Mouse (Mus musculus) myocyte (in vitro differentiated cells): ENCODE measurements at regions not wholly inside any gene's neighbourhood (a gene's known extent, or its start where the extent isn't known, plus 50 kb on each side); places are given as distances from the start of the nearest gene placed in this dataset.

Experiments
- CEBPB ChIP-seq: IDR thresholded peaks from 2 replicates; pipeline ENCODE4 v1.6.1; 2011; ENCODE audit warnings: mild to moderate bottlenecking, moderate library complexity; ENCODE audit not compliant: poor library complexity, insufficient read depth, severe bottlenecking
- E2F4 ChIP-seq: IDR thresholded peaks from one replicate; pipeline ENCODE4 v1.6.1; 2011; ENCODE audit warnings: mild to moderate bottlenecking, control low read depth, moderate library complexity; ENCODE audit not compliant: insufficient read depth
- MAX ChIP-seq: IDR thresholded peaks from one replicate; pipeline ENCODE4 v1.6.1; 2011; ENCODE audit warnings: low read depth, mild to moderate bottlenecking, control low read depth
- MYOD1 ChIP-seq, 3 experiments: IDR thresholded peaks; one replicate each; pipeline ENCODE4 v1.6.1; 2011; ENCODE audit warnings: control low read depth in 2 of 3, low read depth in 2 of 3, mild to moderate bottlenecking in 2 of 3, moderate library complexity in 1 of 3; ENCODE audit not compliant: insufficient read length in 2 of 3, control insufficient read depth in 1 of 3
- MYOG ChIP-seq, 3 experiments: IDR thresholded peaks; one replicate each; pipeline ENCODE4 v1.6.1; 2011; ENCODE audit warnings: control low read depth in 2 of 3, low read depth in 2 of 3, mild to moderate bottlenecking in 2 of 3; ENCODE audit not compliant: insufficient read length in 2 of 3, control insufficient read depth in 1 of 3, insufficient read depth in 1 of 3
- POLR2A ChIP-seq: IDR thresholded peaks from one replicate; pipeline ENCODE4 v1.6.1; 2011; ENCODE audit warnings: low read depth, mild to moderate bottlenecking, control low read depth, moderate library complexity; ENCODE audit not compliant: insufficient read length
- POLR2AphosphoS2 ChIP-seq: IDR thresholded peaks from one replicate; pipeline ENCODE4 v1.6.1; 2011; ENCODE audit warnings: low read depth, control low read depth; ENCODE audit not compliant: insufficient read length
- REST ChIP-seq: IDR thresholded peaks from one replicate; pipeline ENCODE4 v1.6.1; 2011; ENCODE audit warnings: mild to moderate bottlenecking, control low read depth, moderate library complexity; ENCODE audit not compliant: insufficient read depth, insufficient read length
- SRF ChIP-seq: IDR thresholded peaks from one replicate; pipeline ENCODE4 v1.6.1; 2011; ENCODE audit warnings: low read depth; ENCODE audit not compliant: control insufficient read depth, insufficient read length
- TCF12 ChIP-seq: IDR thresholded peaks from one replicate; pipeline ENCODE4 v1.6.1; 2011; ENCODE audit warnings: mild to moderate bottlenecking, control low read depth; ENCODE audit not compliant: poor library complexity, insufficient read depth, severe bottlenecking
- TCF3 ChIP-seq: IDR thresholded peaks from one replicate; pipeline ENCODE4 v1.6.1; 2011; ENCODE audit warnings: low read depth, control low read depth; ENCODE audit not compliant: insufficient read length
- USF1 ChIP-seq: IDR thresholded peaks from one replicate; pipeline ENCODE4 v1.6.1; 2011; ENCODE audit warnings: low read depth, mild to moderate bottlenecking, control low read depth, moderate library complexity

DNA sequence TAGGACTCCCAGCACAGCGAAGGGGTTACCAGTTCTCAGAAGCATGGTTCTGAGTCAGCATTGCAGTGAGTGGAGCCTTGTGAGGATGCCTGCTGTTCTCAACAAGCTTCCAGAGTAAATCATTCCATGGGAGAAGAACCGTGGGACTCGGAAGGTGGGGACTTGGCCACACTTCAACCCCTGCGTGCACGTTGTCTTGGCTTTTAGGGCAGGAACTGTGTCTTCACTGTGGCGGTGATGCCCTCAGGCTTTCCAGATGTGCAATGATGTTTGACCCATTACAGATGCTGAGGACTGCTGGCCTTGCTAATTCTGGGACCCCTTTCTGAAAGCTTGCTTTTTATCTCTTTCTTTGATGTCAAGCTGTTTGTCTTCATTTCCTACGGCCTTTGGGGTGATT, 322.7 kb upstream of the Npvf start:
- TF ChIP-seq MAX = no peak
- TF ChIP-seq USF1 = no peak
- TF ChIP-seq TCF12 = no peak
- no peak for TF ChIP-seq POLR2A
- TF ChIP-seq CEBPB = no peak
- no peak for TF ChIP-seq MYOG (IDR thresholded peaks at IDR 0.05; ENCODE audit: control insufficient read depth in 1 of 3, insufficient read depth in 1 of 3, insufficient read length in 2 of 3, low read depth in 2 of 3)
- no peak for TF ChIP-seq REST
- TF ChIP-seq MYOD1 (IDR thresholded peaks at IDR 0.05; ENCODE audit: control insufficient read depth in 1 of 3, insufficient read length in 2 of 3, low read depth in 2 of 3) = no peak
- TF ChIP-seq POLR2AphosphoS2 = no peak
- TF ChIP-seq E2F4 = no peak
- TF ChIP-seq TCF3 = no peak
- no peak for TF ChIP-seq SRF
